Mouse (Mus musculus): ENCODE results near the gene Usp5. TPM values are rescaled to one million over a fixed set of nuclear protein-coding genes. Genes with fewer than 3 reads are reported as not detected.

The Usp5 gene
- 100 to 1,000 TPM; 107 to 128 TPM for total RNA-seq (2021)
- long read RNA-seq, experiment 1, transcript Usp5-202 (20 exons, 3,076 nt): major isoform, 105 of 128 reads
- long read RNA-seq, experiment 1, partial matches to known transcripts: 9 of 128 reads
- long read RNA-seq, experiment 1, other reads (novel, unspliced or antisense): 10 of 128 reads
- long read RNA-seq, experiment 2, transcript Usp5-201 (20 exons, 3,213 nt): minor isoform, 16 of 339 reads
- long read RNA-seq, experiment 2, transcript Usp5-202 (20 exons, 3,076 nt): major isoform, 244 of 339 reads
- long read RNA-seq, experiment 2, partial matches to known transcripts: 50 of 339 reads
- long read RNA-seq, experiment 2, other reads (novel, unspliced or antisense): 29 of 339 reads

DNA sequence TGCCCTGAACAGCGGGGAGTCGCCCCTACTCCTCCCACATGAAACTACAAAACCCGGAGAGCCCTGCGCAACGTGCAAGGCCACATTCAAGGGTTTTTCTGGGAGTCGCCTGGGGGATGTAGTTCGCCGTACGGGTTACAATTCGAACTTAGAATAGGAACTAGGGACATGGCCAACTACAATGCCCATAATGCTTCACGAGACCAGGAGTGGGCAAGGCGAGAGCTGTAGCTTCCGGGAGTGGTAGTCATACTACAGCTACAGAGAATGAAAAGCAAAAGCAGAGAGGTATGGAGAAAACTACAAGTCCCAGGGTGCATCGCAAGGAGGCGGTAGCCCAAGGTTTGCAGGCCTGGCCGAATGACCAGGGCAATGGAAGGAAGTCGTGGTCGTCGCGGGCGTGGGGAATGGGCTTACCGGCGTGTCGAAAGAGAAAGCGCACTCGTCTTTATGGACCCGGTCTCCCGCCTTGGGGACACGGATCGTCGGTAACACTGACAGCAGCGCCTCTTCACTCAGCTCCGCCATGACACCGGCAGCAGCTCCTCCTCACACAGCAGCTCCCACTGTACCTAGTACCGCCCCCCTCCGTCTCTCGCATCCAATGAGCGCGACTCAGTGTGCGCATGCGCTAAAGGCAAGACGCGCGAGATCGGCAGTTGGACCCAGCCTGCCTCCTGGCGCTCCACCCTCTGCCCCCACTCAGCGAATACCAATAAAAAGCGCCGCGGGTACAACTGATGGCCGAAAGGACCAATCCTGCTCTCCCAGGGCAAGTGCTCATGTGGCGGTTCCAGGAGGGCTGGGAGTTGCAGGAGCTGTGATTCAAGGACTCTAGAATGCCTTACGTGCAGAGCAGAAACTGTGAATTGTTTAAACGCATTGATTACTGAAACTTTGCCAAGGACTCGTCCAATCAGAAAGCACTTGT is at the start of gene Usp5, which contains the start of gene Cdca3:
Usp5 (minus strand) TSS at position 617 of the 931 bp plus-strand sequence.
Cdca3 (plus strand) TSS at position 680 of the 931 bp plus-strand sequence.
- DNase-seq (ENCODE audit: low spot score in 2 of 2): peak; percentile 90 to 91

DNA sequence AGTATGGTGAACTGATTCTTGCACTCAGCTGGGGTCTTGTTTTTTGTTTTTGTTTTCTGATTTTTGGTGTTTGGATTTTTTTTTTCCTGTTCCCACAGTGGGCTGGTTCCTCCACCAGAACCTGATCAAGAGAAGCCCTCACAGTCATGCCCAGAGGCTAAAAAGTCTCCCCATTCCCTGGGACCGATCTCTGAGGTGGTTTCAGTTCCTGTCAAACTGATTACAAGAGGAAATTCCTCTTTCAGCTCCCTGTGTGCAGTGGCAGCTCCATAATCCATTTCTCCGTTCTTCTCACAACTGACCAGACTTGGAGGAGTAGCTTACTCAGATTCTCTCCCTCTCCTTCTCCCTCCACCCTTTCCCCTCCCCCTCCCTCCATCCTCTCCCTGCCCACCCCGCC is 45.1 kb upstream of the Usp5 start:
- DNase-seq (ENCODE audit: low spot score in 2 of 2): no peak

DNA sequence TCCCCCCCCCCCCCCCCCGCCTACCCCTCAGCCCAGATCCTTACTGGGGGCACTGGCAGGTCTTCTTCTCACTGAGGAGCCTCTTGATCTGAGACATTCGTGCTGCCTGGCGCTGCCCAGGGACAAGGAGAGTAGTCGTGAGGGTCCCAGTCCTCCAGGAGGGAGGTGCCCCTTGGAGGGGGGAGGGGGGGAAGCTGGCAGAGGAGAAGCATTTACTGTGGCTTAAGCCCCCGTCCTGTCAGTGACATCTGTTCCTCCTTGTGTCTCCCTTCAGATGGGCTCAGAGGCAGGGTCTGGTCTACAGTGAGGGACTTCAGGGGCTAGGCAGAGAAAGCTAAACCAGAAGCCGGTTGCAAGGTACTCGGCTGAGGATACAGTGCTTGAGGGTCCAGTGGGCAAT is 37.3 kb upstream of the Usp5 start:
- no peak for DNase-seq (ENCODE audit: low spot score in 2 of 2)

DNA sequence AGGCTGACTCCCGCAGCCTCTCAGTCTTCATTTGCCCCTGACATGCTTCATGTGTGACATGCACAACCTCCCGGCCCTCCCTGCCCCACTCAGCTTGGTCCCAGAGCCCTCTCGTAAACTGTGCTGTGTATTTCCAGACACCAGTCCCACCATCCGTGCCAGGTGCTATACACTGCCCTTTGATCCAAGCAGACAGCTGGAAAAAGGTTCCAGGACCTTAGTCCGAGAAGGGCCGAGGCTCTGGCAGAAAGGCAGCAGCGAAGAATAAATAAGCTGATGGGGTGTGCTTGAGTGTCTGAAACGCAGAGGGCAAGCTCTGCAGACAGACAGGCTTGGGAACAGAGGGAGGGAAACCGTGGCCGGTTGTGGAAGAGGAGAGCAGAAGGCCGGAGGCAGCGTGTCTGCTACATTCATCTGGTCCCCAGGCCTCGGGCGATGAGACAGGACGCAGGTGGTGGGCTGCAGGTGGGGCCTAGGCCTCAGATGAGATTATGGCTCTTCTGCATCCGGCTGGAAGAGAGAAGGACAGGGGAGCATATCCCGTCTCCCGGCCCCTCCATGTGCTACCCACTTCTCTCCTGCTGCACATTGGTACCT is 36.6 kb upstream of the Usp5 start:
- DNase-seq (ENCODE audit: low spot score in 2 of 2): no peak

DNA sequence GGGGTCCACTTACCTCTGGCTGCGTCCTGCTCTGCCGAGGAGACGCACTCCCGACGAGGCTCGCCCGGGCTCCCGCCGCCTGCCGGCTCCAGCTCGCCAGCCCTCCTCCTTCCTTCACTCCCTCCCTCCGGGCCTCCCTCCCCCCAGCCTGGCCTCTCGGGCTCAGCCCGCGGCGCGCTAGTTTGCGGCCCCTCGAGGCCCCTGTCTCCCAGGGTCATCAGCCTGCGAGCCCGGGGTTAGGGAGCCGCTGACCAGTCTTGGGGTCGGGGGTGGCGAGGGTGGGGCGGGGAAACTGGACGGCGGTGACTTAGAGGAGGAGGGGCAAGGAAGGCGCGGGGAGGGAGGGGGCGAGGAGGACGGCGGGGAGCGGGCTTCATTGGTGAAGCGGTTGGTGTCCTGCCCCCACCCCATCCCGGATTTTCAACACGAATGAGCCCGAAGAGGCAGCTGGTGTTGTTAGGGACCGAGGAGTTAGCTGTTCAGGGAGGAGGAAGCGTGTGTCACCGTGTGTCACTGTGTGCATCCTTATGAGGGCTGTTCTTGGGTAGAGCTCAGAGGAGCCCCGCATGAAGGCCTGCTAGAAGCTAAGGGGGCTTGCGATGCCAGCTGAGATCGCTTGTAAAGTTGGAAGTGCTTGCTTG is 34.5 kb upstream of the Usp5 start, which contains the start of gene Gpr162:
Gpr162 (minus strand) TSS at position 326 of the 641 bp plus-strand sequence.
- peak; percentile 36 to 51 for DNase-seq (ENCODE audit: low spot score in 2 of 2)

DNA sequence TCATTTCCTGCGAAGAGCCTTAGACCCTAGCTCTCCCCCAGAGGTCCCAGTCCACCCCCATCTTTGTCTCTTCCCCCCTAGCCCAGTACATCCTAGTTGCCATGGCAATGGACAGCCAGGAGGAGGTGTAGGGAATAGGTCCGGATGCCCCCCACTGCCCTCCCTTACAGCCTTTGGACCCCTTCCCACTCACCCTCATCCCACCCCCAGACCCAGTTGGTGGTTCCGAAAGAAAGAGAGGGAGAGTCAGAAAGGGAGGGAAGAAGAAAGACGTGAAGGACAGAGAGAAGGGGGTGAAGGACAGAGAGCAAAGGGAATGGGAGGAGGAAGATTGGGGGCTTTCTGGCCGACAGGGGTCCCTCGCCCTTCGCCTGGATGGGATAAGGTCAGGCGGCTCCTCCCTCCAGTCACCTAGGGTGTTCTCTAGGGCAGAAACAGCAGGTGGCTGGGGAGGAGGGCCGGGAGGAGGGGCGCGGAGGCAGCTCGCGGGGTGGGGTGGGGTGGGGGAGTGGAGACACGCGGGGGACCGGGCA is 33.9 kb upstream of the Usp5 start:
- DNase-seq (ENCODE audit: low spot score in 2 of 2): no peak

DNA sequence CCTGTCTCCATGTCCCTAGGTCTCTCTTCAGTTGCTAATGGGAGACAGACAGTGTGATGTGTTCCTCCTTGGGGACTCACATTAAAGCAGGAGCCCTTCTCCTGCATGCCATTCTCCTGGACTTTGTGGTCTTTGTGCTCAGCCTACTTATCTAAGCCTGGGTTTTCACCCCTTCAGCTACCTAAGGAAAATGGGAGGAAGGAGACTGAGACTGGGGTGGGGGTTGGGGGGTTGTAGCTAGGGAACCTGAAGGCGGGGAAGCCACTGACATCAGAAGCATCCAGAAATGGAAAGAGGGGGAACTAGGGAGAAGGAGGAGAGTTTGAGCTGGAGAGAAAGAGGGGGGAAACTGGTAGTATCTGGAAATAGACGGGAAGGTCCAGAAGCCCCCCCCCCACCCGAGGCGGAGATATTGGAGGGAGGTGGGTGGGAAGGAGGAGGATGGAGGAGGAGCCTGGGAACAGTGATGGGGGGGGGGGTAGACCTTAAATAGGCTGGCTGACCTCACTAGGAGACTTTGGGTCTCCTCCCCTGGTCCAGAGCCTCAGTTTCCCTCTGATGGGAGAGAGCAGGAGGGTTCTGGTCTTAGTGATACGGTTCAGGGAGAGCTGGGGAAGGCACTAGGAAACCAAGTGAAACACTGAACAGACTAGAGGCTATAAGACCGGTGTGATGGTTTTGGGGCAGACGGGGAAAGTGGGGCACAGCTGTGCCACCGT is 33.3 kb upstream of the Usp5 start:
- no peak for DNase-seq (ENCODE audit: low spot score in 2 of 2)

DNA sequence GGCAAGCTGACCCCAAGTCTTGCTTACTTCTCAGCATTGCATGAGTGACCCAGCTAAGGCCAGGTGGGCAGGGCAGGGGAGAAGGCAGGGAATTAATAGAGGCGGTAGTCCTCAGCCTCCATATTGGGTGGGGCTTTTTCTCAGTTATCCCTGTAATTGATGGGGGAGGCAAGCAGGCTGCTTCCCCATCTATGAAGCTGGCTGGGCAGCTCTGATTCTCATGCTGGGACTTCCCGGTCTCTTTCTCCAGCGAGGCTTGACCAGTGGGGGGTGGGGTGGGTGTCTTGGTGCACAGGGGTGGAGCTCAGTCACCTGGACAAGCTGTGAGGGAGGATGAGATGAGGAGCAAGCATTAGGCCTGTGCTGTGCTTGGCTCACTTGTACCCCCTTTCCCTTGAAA is 32.5 kb upstream of the Usp5 start:
- DNase-seq (ENCODE audit: low spot score in 2 of 2): no peak

DNA sequence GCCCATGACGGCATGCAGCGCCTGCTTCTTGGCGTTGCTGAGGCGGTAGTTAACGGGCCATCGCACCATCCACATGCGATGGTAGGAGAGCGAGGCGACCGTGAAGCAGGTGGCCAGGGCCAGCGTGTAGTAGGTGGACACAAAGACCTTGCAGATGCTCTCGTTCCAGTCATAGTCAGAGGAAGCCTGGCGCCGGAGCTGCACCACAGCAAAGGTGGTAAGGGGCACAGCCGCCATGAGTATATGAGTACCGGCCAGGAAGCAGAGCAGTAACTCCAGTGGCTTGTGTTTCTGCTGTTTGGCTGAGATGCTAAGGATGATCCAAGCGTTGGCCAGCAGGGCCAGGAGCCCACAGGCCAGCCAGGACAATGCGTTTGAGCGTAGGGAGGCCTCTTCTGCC is 32.0 kb upstream of the Usp5 start:
- DNase-seq (ENCODE audit: low spot score in 2 of 2): no peak

DNA sequence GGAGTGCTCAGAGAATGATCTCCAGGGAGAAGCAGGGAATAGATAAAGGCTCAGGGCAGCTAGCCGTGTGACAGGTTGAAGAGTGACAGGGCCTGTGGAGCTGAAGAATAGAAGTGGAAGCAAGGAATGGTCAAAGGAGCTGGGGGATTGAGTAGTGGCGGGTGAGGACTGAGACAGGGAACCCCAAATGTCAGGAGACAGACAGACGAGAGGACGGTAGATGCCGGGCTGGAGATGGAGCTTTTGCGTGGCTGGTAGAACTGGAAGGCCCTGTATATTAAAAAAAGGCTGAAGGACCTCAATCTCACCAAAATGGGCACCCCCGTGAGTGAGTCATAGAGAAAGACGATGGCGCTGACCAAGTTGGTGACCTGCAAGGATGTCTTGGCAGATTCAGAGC is 31.2 kb upstream of the Usp5 start:
- DNase-seq (ENCODE audit: low spot score in 2 of 2): no peak

DNA sequence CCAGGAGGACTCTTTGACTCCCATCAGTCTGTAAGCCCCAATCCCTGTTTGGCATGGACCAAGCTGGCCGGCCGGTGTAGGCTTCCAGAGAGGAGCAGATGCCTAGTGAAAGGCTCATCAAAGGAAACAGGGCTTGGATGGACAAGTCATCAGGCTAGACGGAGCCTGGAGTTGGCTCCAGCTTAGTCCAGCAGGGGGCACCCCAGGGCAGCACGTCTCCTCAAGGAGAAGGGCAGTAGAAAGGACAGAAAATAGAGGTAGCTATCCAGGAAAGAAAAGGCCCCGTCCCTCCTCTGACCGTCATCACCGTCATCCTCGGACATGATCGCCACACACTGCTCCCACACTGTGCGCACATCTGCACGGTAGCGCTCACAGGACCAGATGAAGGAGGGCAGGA is 30.4 kb upstream of the Usp5 start:
- peak; percentile 88 to 92 for DNase-seq (ENCODE audit: low spot score in 2 of 2)

DNA sequence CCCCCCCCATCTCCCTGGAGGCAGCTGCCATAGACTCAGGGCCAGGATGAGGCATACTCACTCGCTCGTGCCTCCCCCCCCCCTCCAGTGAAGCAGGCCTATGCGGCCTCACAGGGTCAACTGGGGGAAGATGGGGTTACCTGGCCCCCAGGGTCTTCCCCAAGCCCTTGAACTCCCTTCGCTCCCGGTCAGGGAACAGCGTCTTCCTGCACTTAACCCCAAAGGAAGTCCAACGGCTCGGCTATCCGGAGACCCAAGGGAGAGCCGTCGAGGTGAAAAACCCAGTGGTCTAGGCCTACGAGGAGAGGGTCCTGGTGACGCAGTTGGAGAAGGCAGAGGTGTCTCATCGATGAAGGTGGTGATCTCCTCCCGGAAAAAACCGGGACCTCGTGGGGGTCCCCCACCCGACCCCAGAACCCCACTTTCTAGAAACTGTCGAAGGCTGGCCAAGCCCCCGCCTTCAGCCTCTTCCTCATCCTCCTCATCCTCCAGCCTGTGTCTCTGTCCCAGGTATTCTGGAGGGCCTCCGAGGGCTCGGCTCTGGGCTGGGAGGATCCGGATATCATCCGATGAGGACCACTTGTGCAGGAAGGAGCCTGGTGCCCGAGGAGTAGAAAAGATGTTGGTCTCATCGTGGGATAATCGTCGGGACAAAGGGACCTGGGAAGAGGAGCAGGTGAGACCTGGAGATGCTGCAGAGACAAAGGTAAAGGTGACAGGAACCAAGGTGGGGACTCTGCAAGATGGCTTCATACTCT is 29.5 kb upstream of the Usp5 start:
- DNase-seq (ENCODE audit: low spot score in 2 of 2): no peak

DNA sequence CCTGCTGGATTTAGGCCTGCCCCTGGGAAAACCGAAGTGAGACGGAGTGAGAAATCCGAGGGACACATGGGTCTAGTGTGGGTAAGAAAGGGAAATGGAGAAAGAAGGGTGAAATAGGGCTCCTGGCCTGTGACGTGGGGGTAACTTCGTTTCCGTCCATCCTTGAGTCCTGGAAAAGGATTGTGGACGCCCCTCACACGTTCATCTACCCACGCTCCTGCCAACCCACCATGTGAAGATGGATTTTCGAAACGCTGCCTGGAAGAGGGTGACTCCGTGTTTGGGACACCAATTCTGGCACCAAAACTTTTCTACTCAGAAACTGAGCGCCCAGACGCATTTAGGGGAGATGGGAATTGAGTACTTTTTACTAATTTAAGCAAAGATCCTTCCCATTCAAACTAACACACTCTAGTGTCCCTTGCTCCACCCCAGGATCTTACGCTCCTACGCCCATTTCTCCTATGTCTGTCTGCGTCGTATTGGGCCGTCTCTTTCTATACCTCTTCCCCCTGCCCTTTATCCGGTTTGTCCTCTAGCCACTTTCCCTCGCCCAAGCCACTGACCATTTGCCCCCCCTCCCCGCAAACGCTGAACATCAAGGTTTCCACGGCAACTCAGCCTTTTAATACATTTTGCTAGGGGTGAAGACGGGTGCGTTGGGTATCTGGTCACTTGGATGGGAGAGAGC is 28.7 kb upstream of the Usp5 start:
- DNase-seq (ENCODE audit: low spot score in 2 of 2): no peak

DNA sequence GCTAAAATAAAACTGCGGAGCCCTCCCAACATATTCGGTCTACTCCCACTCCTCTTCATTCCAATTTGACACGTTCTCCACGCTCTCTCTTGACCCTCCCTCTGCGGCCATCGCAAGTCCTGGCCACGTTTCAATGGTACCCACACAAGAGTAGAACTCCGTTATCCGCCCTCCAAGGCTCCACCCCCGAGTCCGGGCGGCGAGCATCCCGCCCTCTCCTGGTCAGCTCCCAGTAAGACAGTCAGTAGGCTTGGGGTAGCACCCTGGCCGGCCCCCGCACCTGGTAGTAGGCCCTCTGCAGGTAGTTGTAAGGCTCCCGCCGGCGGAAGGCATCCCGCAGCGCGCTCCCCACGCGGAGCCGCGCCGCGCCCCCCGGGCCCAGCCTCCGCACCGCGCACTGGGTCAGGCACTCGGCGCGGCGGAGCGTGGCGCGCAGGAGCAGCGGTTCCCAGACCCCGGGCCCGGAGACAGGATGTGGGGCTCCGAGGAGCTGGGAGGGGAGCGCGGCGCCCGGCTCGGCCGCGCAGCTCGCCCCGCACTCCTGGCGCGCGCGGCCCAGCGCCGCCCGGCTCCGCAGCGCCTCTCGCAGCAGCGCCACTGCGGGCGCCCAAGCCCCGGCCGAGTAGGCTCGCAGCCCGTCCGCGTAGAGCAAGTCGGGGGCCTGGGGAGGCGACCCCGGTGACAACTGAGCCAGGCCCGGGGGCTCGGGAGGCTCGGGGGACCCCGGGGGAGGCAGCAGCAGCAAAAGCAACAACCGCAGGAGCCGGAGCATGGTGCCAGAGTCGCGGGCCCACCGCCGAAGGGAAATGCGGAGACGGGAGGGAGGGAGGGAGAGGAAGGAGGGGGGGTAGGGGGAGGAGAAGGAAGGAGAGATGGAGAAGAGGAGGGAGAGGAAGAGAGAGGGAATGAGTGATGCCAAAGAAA is 27.9 kb upstream of the Usp5 start, which contains the start of gene P3h3:
P3h3 (minus strand) TSS at position 837 of the 924 bp plus-strand sequence.
- DNase-seq (ENCODE audit: low spot score in 2 of 2): peak; percentile 69 to 75

DNA sequence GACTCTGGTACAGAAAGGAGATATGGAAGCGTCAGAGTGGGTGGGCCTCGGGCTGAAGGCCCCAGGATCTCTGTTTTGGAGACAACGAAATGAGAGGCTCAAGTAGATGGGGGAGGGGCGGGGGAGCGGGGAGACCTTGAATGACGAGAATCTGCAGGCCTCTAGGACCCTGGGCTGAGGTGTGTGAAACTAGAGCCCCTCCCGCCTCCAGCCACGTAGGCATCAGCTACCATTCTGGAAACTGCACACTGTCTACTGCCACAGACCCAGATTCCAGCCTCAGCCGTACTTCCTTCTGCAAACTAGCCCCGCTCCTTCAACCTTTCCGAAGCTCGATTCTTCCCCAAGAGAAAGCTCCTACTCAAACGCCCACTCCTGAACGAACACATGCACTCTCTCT is 27.0 kb upstream of the Usp5 start:
- DNase-seq (ENCODE audit: low spot score in 2 of 2): no peak

DNA sequence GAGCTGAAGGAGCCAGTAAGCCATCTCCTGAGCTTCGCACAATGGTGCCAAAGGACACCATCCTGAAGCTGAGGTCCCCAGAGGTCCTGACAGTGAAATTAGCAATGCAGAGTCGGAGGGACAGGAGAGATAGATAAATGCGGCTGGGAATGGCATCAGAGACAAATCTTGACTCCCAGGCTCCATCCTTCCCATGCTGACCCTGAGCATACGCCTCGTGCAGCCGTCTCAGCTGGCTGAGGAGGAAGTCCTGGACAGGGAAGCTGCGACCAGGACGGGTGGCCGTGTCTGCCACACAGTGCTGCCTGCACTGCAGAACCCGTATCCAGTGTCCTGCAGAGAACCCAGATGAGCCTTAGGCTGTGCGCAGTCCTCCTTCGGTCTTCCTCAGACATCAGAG is 25.4 kb upstream of the Usp5 start:
- DNase-seq (ENCODE audit: low spot score in 2 of 2): no peak

DNA sequence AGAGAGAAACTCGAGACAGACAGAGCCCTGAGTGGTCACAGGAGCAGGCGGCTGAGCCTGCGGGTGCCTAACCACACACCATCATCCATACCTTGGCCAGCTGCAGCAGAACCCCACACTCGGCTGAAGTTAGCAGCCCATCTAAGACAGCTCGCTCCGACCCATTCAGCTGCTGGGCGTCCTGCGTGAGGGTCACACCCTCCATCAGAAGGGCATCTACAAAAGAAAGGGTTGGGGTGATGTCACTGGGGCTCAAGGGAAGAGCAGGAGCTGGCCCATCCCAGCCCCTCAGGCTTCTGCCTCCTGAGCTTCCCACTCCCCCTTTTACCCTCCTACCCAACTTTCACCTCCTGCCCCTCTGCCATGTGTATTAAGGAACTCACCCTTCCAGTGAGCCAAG is 21.3 kb upstream of the Usp5 start:
- no peak for DNase-seq (ENCODE audit: low spot score in 2 of 2)

DNA sequence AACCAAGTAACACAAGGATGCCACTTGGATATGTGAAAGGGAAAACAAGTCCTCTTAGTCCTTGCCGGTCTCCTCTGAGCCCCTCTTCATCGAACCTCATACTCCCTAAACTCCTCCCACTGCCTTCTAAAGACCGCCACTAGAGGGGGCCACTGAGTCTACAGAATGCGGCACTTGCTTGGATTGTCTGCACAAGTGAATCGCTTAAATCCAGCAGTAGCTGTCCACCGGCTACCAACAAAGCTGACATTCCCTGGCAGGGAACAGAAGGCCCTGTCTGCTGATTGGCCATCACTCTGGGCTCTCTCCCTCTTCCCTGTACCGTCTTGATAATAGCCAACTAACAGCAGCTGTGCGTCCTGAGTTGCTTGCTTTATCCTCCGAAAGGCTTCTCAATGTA is 18.0 kb upstream of the Usp5 start:
- DNase-seq (ENCODE audit: low spot score in 2 of 2): peak; percentile 92
